Mouse (Mus musculus) myocyte (in vitro differentiated cells): ENCODE measurements around the gene Dda1.

Experiments used
- CEBPB ChIP-seq: IDR thresholded peaks from 2 replicates; pipeline ENCODE4 v1.6.1; 2011; ENCODE audit warnings: mild to moderate bottlenecking, moderate library complexity; ENCODE audit not compliant: poor library complexity, insufficient read depth, severe bottlenecking
- E2F4 ChIP-seq: IDR thresholded peaks from one replicate; pipeline ENCODE4 v1.6.1; 2011; ENCODE audit warnings: mild to moderate bottlenecking, control low read depth, moderate library complexity; ENCODE audit not compliant: insufficient read depth
- MAX ChIP-seq: IDR thresholded peaks from one replicate; pipeline ENCODE4 v1.6.1; 2011; ENCODE audit warnings: low read depth, mild to moderate bottlenecking, control low read depth
- MYOD1 ChIP-seq, 3 experiments: IDR thresholded peaks; one replicate each; pipeline ENCODE4 v1.6.1; 2011; ENCODE audit warnings: control low read depth in 2 of 3, low read depth in 2 of 3, mild to moderate bottlenecking in 2 of 3, moderate library complexity in 1 of 3; ENCODE audit not compliant: insufficient read length in 2 of 3, control insufficient read depth in 1 of 3
- MYOG ChIP-seq, 3 experiments: IDR thresholded peaks; one replicate each; pipeline ENCODE4 v1.6.1; 2011; ENCODE audit warnings: control low read depth in 2 of 3, low read depth in 2 of 3, mild to moderate bottlenecking in 2 of 3; ENCODE audit not compliant: insufficient read length in 2 of 3, control insufficient read depth in 1 of 3, insufficient read depth in 1 of 3
- POLR2A ChIP-seq: IDR thresholded peaks from one replicate; pipeline ENCODE4 v1.6.1; 2011; ENCODE audit warnings: low read depth, mild to moderate bottlenecking, control low read depth, moderate library complexity; ENCODE audit not compliant: insufficient read length
- POLR2AphosphoS2 ChIP-seq: IDR thresholded peaks from one replicate; pipeline ENCODE4 v1.6.1; 2011; ENCODE audit warnings: low read depth, control low read depth; ENCODE audit not compliant: insufficient read length
- REST ChIP-seq: IDR thresholded peaks from one replicate; pipeline ENCODE4 v1.6.1; 2011; ENCODE audit warnings: mild to moderate bottlenecking, control low read depth, moderate library complexity; ENCODE audit not compliant: insufficient read depth, insufficient read length
- SRF ChIP-seq: IDR thresholded peaks from one replicate; pipeline ENCODE4 v1.6.1; 2011; ENCODE audit warnings: low read depth; ENCODE audit not compliant: control insufficient read depth, insufficient read length
- TCF12 ChIP-seq: IDR thresholded peaks from one replicate; pipeline ENCODE4 v1.6.1; 2011; ENCODE audit warnings: mild to moderate bottlenecking, control low read depth; ENCODE audit not compliant: poor library complexity, insufficient read depth, severe bottlenecking
- TCF3 ChIP-seq: IDR thresholded peaks from one replicate; pipeline ENCODE4 v1.6.1; 2011; ENCODE audit warnings: low read depth, control low read depth; ENCODE audit not compliant: insufficient read length
- USF1 ChIP-seq: IDR thresholded peaks from one replicate; pipeline ENCODE4 v1.6.1; 2011; ENCODE audit warnings: low read depth, mild to moderate bottlenecking, control low read depth, moderate library complexity

DNA sequence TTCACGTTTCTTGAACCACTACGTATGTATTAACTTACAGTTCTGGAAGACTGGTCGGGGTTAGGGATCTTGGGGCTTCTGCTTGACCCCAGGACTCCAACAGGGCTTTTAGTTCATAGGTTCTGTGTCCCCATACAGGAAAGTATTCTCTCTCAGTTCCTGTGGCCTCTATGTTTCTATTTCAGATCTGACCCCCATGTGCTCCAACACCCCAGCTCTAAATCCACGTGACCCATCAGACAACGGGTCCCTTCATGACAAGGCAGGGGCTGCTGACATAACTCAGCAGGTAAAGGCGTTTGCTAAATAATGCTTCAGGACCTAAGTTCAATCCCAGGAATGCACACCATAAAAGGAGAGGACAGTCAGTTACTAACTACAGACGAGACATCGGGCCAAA lies 3.3 kb upstream of the Dda1 start:
- TF ChIP-seq POLR2AphosphoS2 = no peak
- TF ChIP-seq POLR2A = no peak
- TF ChIP-seq TCF12 = no peak
- TF ChIP-seq MAX = no peak
- no peak for TF ChIP-seq REST
- TF ChIP-seq USF1 = no peak
- TF ChIP-seq E2F4 = no peak
- TF ChIP-seq CEBPB = no peak
- no peak for TF ChIP-seq MYOD1 (IDR thresholded peaks at IDR 0.05; ENCODE audit: control insufficient read depth in 1 of 3, insufficient read length in 2 of 3, low read depth in 2 of 3)
- no peak for TF ChIP-seq MYOG (IDR thresholded peaks at IDR 0.05; ENCODE audit: control insufficient read depth in 1 of 3, insufficient read depth in 1 of 3, insufficient read length in 2 of 3, low read depth in 2 of 3)
- TF ChIP-seq SRF = no peak
- no peak for TF ChIP-seq TCF3
